Mouse (Mus musculus): ENCODE results near the gene Gm48551. TPM values are rescaled to one million over a fixed set of nuclear protein-coding genes. Genes with fewer than 3 reads are reported as not detected.

Gene Gm48551
- polyA plus RNA-seq, 1 experiment = 5.8 TPM

DNA sequence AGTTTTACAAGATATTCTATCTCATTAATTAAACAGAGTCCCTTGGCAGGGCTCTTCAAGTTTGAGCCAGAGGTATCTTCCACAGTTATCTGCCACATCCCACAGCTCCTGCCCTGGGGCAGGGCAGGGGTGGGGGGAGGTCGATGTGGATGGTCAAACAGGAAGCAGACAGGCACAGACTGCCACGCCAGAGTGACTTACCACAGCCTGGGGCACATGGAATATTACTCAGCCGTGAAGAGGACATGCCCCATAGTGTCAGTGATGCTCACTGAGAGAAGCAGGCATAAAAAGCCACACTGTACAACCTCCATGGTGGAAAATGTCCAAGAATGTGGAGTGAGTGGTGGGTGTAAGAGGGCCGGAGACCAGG, 39.1 kb upstream of the Gm48551 start:
- no peak overlapping the region for H3K27ac ChIP-seq (ENCODE audit: insufficient read depth, low read length)
- no peak overlapping the region for H3K4me3 ChIP-seq (ENCODE audit: insufficient read depth, low read length)
- TF ChIP-seq CTCF (IDR thresholded peaks at IDR 0.05; ENCODE audit: extremely low read depth, insufficient read depth, low read length) (no peak), POLR2A (IDR thresholded peaks at IDR 0.05; ENCODE audit: extremely low read depth, insufficient read depth, low read length) (no peak)
- H3K4me1 ChIP-seq (ENCODE audit: control insufficient read depth, insufficient read depth, low read length) = no peaks in the 10 kb centered on the region

- no peak overlapping the region for H3K4me3 ChIP-seq (ENCODE audit: insufficient read depth, low read length)
Observed at GRCm38 (mm10) chr10:81346453-81347067, 37.7 kb upstream of the Gm48551 start.

DNA sequence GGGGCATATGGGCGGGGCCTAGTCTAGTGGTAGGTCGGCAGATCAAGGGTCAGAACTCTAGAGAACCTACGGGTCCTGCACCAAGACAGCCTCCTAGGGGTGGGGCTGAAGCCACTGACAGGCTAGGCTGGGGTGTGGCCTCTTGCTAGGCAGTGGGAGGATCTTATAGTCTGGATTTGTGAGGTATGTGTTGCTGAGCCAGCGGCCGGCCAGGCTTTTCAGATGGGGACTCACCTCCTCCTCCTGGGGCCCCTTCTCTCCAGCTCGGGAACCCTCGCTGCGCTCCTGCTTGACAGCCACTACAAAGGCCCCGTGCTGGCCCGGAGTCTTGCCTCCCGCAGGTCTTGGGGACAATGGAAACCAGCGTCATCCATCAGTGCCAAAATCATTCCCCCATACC, 35.1 kb upstream of the Gm48551 start:
- Histone ChIP-seq H3K27ac (ENCODE audit: insufficient read depth, low read length) (no peak overlapping the region), H3K4me1 (ENCODE audit: control insufficient read depth, insufficient read depth, low read length) (no peaks in the 10 kb centered on the region), H3K4me3 (ENCODE audit: insufficient read depth, low read length) (peak overlapping the region; percentile 48; the same call in 1 of the 2 replicates)
- TF ChIP-seq CTCF (IDR thresholded peaks at IDR 0.05; ENCODE audit: extremely low read depth, insufficient read depth, low read length) (no peak), POLR2A (IDR thresholded peaks at IDR 0.05; ENCODE audit: extremely low read depth, insufficient read depth, low read length) (no peak)

More at GRCm38 (mm10) chr10:81346453-81347067, 37.7 kb upstream of the Gm48551 start:
- TF ChIP-seq POLR2A (IDR thresholded peaks at IDR 0.05; ENCODE audit: extremely low read depth, insufficient read depth, low read length) = no peak
- peak; percentile 5; the same call in 1 of the 2 replicates for TF ChIP-seq CTCF (IDR thresholded peaks at IDR 0.05; ENCODE audit: extremely low read depth, insufficient read depth, low read length)
- H3K27ac ChIP-seq (ENCODE audit: insufficient read depth, low read length) = no peak overlapping the region
- no peaks in the 10 kb centered on the region for H3K4me1 ChIP-seq (ENCODE audit: control insufficient read depth, insufficient read depth, low read length)

GRCm38 (mm10) chr10:81349961-81350350, 34.3 kb upstream of the Gm48551 start:
- TF ChIP-seq CTCF (IDR thresholded peaks at IDR 0.05; ENCODE audit: extremely low read depth, insufficient read depth, low read length) = no peak
- TF ChIP-seq POLR2A (IDR thresholded peaks at IDR 0.05; ENCODE audit: extremely low read depth, insufficient read depth, low read length) = no peak
- H3K4me1 ChIP-seq (ENCODE audit: control insufficient read depth, insufficient read depth, low read length) = no peaks in the 10 kb centered on the region
- H3K4me3 ChIP-seq (ENCODE audit: insufficient read depth, low read length) = peak overlapping the region; percentile 48
- no peak overlapping the region for H3K27ac ChIP-seq (ENCODE audit: insufficient read depth, low read length)

DNA sequence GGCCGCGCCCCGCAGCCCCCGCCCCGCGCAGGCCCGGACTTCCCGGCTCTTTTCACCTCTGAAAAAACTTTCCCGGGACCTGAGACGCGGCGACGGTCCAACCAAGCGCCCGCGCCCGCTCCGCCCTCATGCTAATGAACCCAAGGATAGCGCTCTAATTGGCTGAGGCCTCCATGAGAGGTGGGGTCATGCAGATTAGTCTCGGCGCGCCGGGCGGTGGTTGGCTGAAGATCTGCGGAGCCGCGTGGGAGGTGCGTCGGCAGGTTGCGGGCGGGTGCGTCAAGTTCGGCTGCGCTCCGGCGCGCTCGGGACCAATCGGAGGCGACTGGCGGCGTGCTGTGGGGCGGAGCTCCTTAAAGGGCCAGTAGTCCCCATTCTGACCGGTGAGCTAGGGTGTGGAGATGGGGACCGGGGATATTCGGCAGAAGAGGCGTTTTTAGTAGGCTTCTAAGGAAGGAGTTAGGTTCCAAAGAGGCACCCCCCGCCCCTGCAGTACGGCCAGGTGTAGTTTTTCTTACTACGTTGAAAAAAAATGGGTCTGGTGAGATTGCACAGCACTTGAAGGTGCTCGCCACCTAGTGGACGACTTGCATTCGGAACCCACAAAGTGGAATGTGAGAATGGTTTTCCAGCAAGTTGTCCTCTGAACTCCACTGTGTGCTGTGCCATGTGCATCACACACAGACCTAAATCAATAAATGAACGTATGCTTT, 33.8 kb upstream of the Gm48551 start, which contains the start of gene Hmg20b:
TSS of gene Hmg20b (minus strand) at position 130 of the 713 bp plus-strand sequence.
- H3K27ac ChIP-seq (ENCODE audit: insufficient read depth, low read length) = peak within 1 kb of the TSS; percentile 82; the same call in 1 of the 2 replicates
- no peaks in the 10 kb centered on the region for H3K4me1 ChIP-seq (ENCODE audit: control insufficient read depth, insufficient read depth, low read length)
- peak within 1 kb of the TSS; percentile 48 for H3K4me3 ChIP-seq (ENCODE audit: insufficient read depth, low read length)
- TF ChIP-seq CTCF (IDR thresholded peaks at IDR 0.05; ENCODE audit: extremely low read depth, insufficient read depth, low read length) = peak; percentile 79
- peak; percentile 30; the same call in 1 of the 2 replicates for TF ChIP-seq POLR2A (IDR thresholded peaks at IDR 0.05; ENCODE audit: extremely low read depth, insufficient read depth, low read length)

GRCm38 (mm10) chr10:81351678-81352291, 32.5 kb upstream of the Gm48551 start:
- TF ChIP-seq CTCF (IDR thresholded peaks at IDR 0.05; ENCODE audit: extremely low read depth, insufficient read depth, low read length) = no peak
- TF ChIP-seq POLR2A (IDR thresholded peaks at IDR 0.05; ENCODE audit: extremely low read depth, insufficient read depth, low read length) = no peak

DNA sequence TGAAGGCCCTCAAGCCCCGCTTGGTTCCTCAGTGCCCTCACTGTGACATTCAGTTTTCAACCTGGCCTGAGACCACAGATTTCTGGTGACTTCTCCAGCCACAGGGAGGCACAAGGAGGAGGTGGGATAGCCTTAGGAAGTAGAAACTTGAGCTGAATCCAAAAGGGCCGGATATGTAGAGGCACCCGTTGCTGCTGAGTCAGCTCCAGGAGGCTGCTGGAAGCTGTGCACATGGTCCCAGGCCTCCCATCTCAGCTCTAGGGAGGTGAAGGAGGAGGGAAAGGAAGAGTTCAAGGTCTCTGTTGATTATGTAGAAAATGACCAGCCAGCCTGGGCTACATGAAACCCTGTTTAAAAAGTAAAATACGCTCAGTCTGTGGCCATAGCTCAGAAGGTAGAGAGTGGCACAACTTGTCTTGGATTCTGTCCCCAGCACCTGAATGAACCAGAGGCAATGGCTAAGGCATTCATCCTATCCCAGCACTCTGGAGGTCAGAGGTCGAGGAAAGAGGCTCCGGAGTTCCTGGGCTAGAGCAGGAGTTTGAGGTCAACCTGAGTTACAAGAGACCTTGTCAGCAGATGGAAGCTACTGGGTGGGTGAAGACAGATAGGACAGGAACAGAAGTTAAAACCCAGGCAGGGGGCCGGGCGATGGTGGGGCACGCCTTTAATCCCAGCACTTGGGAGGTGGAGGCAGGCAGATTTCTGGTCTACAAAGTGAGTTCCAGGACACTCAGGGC, 29.4 kb upstream of the Gm48551 start:
- Histone ChIP-seq H3K27ac (ENCODE audit: insufficient read depth, low read length) (no peak overlapping the region), H3K4me1 (ENCODE audit: control insufficient read depth, insufficient read depth, low read length) (peaks cover 2% of the 10 kb centered on the region; the same call in 1 of the 2 replicates), H3K4me3 (ENCODE audit: insufficient read depth, low read length) (no peak overlapping the region)
- TF ChIP-seq CTCF (IDR thresholded peaks at IDR 0.05; ENCODE audit: extremely low read depth, insufficient read depth, low read length) (no peak), POLR2A (IDR thresholded peaks at IDR 0.05; ENCODE audit: extremely low read depth, insufficient read depth, low read length) (no peak)

More at GRCm38 (mm10) chr10:81351678-81352291, 32.5 kb upstream of the Gm48551 start:
- H3K27ac ChIP-seq (ENCODE audit: insufficient read depth, low read length) = no peak overlapping the region
- no peak overlapping the region for H3K4me3 ChIP-seq (ENCODE audit: insufficient read depth, low read length)
- H3K4me1 ChIP-seq (ENCODE audit: control insufficient read depth, insufficient read depth, low read length) = no peaks in the 10 kb centered on the region

DNA sequence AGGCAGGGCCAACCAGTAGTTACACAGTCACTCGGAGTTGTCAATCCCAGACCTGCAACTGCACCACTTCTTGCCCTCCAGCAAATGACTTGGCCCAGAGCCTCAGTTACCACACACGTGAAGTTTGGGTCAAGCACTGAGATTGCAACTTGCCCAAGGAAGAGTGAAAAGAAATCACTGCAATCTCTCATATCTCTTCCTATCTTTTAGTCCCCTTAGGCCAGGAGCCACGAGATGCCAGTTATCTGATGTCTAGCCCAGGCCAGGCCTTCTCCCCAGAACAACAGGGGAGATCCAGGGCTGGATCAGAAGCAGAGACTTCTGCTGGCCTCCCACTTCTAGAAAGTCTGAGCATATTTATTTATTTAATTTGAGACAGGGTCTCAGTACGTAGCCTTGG, 28.7 kb upstream of the Gm48551 start:
- TF ChIP-seq CTCF (IDR thresholded peaks at IDR 0.05; ENCODE audit: extremely low read depth, insufficient read depth, low read length) = no peak
- no peak for TF ChIP-seq POLR2A (IDR thresholded peaks at IDR 0.05; ENCODE audit: extremely low read depth, insufficient read depth, low read length)

More for the DNA sequence above, 28.7 kb upstream of the Gm48551 start:
- no peak overlapping the region for H3K27ac ChIP-seq (ENCODE audit: insufficient read depth, low read length)
- no peak overlapping the region for H3K4me3 ChIP-seq (ENCODE audit: insufficient read depth, low read length)
- peaks cover 2% of the 10 kb centered on the region; the same call in 1 of the 2 replicates for H3K4me1 ChIP-seq (ENCODE audit: control insufficient read depth, insufficient read depth, low read length)
